Mouse (Mus musculus): ENCODE measurements around the gene Tsen34. TPM values are rescaled to one million over a fixed set of nuclear protein-coding genes. Genes with fewer than 3 reads are reported as not detected.
A peak's percentile ranks its signal among the peaks of the same experiment; 100 is the strongest.
"Not testable (repeated sequence)": the region's sequence is repeated elsewhere in the genome, so short reads cannot be mapped to it uniquely, and the experiment has no call there.

The Tsen34 gene
- total RNA-seq, 2 experiments from 2014 or later = 68.3 to 73.4 TPM

GRCm38 (mm10) chr7:3683908-3684550 is 8.6 kb upstream of the Tsen34 start:
- DNase-seq (ENCODE audit: low spot score) = no peak
- intact Hi-C loops (cut with DNase I) = no loop called here

- intact Hi-C loops (cut with DNase I) = no loop called here
- DNase-seq (ENCODE audit: low spot score) = no peak
These were observed 8.0 kb upstream of the Tsen34 start for GRCm38 (mm10) chr7:3684698-3685097.

GRCm38 (mm10) chr7:3685400-3686187 is 7.1 kb upstream of the Tsen34 start:
- no peak for DNase-seq (ENCODE audit: low spot score)
- intact Hi-C loops (cut with DNase I) = no loop called here

GRCm38 (mm10) chr7:3691919-3692318 is 744 bp upstream of the Tsen34 start:
- DNase-seq (ENCODE audit: low spot score) = no peak
- intact Hi-C loops (cut with DNase I) = loop anchor here (1.0 to 10.0 kb wide), 5 partner anchors 13 to 1103 kb away; partner anchors contain the start of genes Cnot3, Rdh13 and Rpl28

- intact Hi-C loops (cut with DNase I) = loop anchor here (1.0 to 10.0 kb wide), 5 partner anchors 14 to 1102 kb away; partner anchors contain the start of genes Cnot3, Rdh13 and Rpl28
- DNase-seq (ENCODE audit: low spot score) = peak; percentile 94
These were observed 535 bp downstream of the Tsen34 start, which contains the start of gene Mboat7 for GRCm38 (mm10) chr7:3692987-3693808. Mboat7 (minus strand) TSS chr7:3693523.

GRCm38 (mm10) chr7:3693809-3694075 is 1.1 kb downstream of the Tsen34 start:
- DNase-seq (ENCODE audit: low spot score) = no peak
- intact Hi-C loops (cut with DNase I) = loop anchor here (2.0 to 10.0 kb wide), 4 partner anchors 15 to 1101 kb away; partner anchors contain the start of genes Cnot3, Rdh13 and Rpl28

GRCm38 (mm10) chr7:3694076-3694948 is 1.6 kb downstream of the Tsen34 start:
- intact Hi-C loops (cut with DNase I) = loop anchor here (5.0 to 10.0 kb wide), 3 partner anchors 47 to 1100 kb away; partner anchors contain the start of genes Cnot3, Rdh13 and Rpl28
- DNase-seq (ENCODE audit: low spot score) = peak; percentile 55

- intact Hi-C loops (cut with DNase I) = loop anchor here (5.0 to 10.0 kb wide), 3 partner anchors 48 to 1100 kb away; partner anchors contain the start of genes Cnot3, Rdh13 and Rpl28
- DNase-seq (ENCODE audit: low spot score) = not testable (repeated sequence)
These were observed 2.3 kb downstream of the Tsen34 start for GRCm38 (mm10) chr7:3694949-3695305.

GRCm38 (mm10) chr7:3698471-3698870 is 5.8 kb downstream of the Tsen34 start:
- no peak for DNase-seq (ENCODE audit: low spot score)
- intact Hi-C loops (cut with DNase I) = loop anchor here (10.0 kb wide), 2 partner anchors 746 to 1096 kb away; partner anchors contain the start of genes Rdh13 and Rpl28

- intact Hi-C loops (cut with DNase I) = loop anchor here (10.0 kb wide), 3 partner anchors 451 to 951 kb away; partner anchors contain the start of genes Leng9 and Ppp6r1
- DNase-seq (ENCODE audit: low spot score) = no peak
These were observed 10.7 kb downstream of the Tsen34 start for GRCm38 (mm10) chr7:3703148-3703878.

- intact Hi-C loops (cut with DNase I) = loop anchor here (10.0 kb wide), 3 partner anchors 451 to 951 kb away; partner anchors contain the start of genes Leng9 and Ppp6r1
These were observed 11.3 kb downstream of the Tsen34 start, which contains the start of gene Rps9 for GRCm38 (mm10) chr7:3703879-3704441. Rps9 (plus strand) TSS chr7:3703993.

GRCm38 (mm10) chr7:3704475-3704874 is 11.8 kb downstream of the Tsen34 start:
- DNase-seq (ENCODE audit: low spot score) = no peak
- intact Hi-C loops (cut with DNase I) = loop anchor here (10.0 kb wide), 3 partner anchors 450 to 950 kb away; partner anchors contain the start of genes Leng9 and Ppp6r1

More at GRCm38 (mm10) chr7:3703879-3704441, 11.3 kb downstream of the Tsen34 start, which contains the start of gene Rps9:
- peak; percentile 93 for DNase-seq (ENCODE audit: low spot score)

GRCm38 (mm10) chr7:3705461-3705860 is 12.8 kb downstream of the Tsen34 start:
- intact Hi-C loops (cut with DNase I) = loop anchor here (10.0 kb wide), 3 partner anchors 449 to 949 kb away; partner anchors contain the start of genes Leng9 and Ppp6r1
- DNase-seq (ENCODE audit: low spot score) = not testable (repeated sequence)

- DNase-seq (ENCODE audit: low spot score) = no peak
- intact Hi-C loops (cut with DNase I) = loop anchor here (2.0 to 10.0 kb wide), 4 partner anchors 29 to 949 kb away; partner anchors contain the start of genes Leng9, Ppp6r1 and Tmc4
These were observed 13.2 kb downstream of the Tsen34 start for GRCm38 (mm10) chr7:3705911-3706310.

GRCm38 (mm10) chr7:3706343-3706934 is 13.8 kb downstream of the Tsen34 start:
- no peak for DNase-seq (ENCODE audit: low spot score)
- intact Hi-C loops (cut with DNase I) = loop anchor here (2.0 to 10.0 kb wide), 4 partner anchors 30 to 948 kb away; partner anchors contain the start of genes Leng9, Ppp6r1 and Tmc4

- no peak for DNase-seq (ENCODE audit: low spot score)
- intact Hi-C loops (cut with DNase I) = loop anchor here (2.0 to 10.0 kb wide), 4 partner anchors 30 to 948 kb away; partner anchors contain the start of genes Leng9, Ppp6r1 and Tmc4
These were observed 14.4 kb downstream of the Tsen34 start for GRCm38 (mm10) chr7:3707027-3707426.
